Mouse (Mus musculus) gonadal fat pad, adult 2 months (tissue): Measurements from ENCODE around the gene 4933406M09Rik. TPM values are rescaled to one million over a fixed set of nuclear protein-coding genes. Genes with fewer than 3 reads are reported as not detected.

Experiments used
- DNase-seq: peaks from one replicate; pipeline ENCODE4 v3.0.0-alpha.2; 2012; ENCODE audit warnings: low read depth
- polyA plus RNA-seq: library from polyadenylated mRNA; depleted of rRNA; stranded (reverse); fragments of >200 nt; gene quantifications from 2 replicates; pipeline ENCODE4 v1.2.3, GENCODE M21; 2012; rRNA removed

The 4933406M09Rik gene
- polyA plus RNA-seq, 1 experiment = not detected

- DNase-seq = no peak
Observed at GRCm38 (mm10) chr1:134433002-134433401, 47.3 kb downstream of the 4933406M09Rik start.

DNA sequence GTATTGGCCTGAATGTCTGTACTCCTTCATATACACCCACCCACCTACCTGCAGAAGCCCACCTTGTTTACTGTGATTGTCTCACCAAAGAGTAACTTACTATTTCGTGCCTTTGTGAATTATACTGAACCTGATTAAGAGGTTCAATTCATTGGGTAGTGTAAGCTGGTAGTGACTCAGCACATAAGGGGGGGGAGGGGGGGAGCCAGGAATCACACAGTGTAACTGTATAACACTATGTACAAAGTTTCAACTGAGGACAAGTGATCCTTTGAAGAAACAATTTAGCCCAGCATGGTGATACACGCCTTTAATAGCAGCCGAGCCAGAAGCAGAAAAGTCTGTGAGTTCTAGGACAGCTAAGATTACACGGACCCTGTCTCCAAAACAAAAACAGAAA lies 47.7 kb downstream of the 4933406M09Rik start:
- no peak for DNase-seq

- no peak for DNase-seq
Observed at GRCm38 (mm10) chr1:134435414-134435813, 49.7 kb downstream of the 4933406M09Rik start.

DNA sequence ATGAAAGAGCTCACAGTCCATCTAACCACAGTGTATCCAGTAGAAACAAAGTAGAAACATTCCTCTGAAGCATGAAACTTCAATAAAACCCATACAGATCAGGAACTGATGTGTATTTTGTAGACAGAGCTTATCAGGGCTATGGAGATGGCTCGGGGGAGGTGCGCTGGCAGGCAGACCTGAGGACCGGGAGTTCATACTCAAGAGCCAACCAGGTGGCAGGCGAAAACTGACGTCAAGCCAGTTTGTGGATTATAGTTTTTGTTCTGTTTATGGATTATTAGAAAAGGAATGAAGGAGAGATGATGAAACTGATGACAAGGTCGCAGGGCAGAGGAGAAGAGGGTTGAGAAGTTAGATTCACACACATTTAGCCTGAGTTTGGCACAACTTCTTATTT lies 54.7 kb downstream of the 4933406M09Rik start:
- DNase-seq = no peak

Other genes with a start within 250 kb of the 4933406M09Rik start
- 1.3 and 1.9 TPM in 2 replicates for gene Chil1, start 203.8 kb upstream of the 4933406M09Rik start, polyA plus RNA-seq
- 0.13 and 0.36 TPM in 2 replicates for gene Mybph, start 192.5 kb upstream of the 4933406M09Rik start, polyA plus RNA-seq
- gene Adora1, start 150.5 kb upstream of the 4933406M09Rik start, polyA plus RNA-seq = 37.4 and 52.9 TPM in 2 replicates
- gene Myog, start 96.0 kb upstream of the 4933406M09Rik start, polyA plus RNA-seq = not detected in 2 replicates
- 5.0 and 5.4 TPM in 2 replicates for gene Ppfia4, start 53.0 kb upstream of the 4933406M09Rik start, polyA plus RNA-seq
- 70.5 and 73.9 TPM in 2 replicates for gene Tmem183a, start 24.0 kb upstream of the 4933406M09Rik start, polyA plus RNA-seq
- gene Cyb5r1, start 19.6 kb downstream of the 4933406M09Rik start, polyA plus RNA-seq = 43.0 and 52.5 TPM in 2 replicates
- 144 and 149 TPM in 2 replicates for gene Adipor1, start 29.4 kb downstream of the 4933406M09Rik start, polyA plus RNA-seq
- 9.9 and 13.6 TPM in 2 replicates for gene Klhl12, start 69.6 kb downstream of the 4933406M09Rik start, polyA plus RNA-seq
- gene Rabif, start 108.7 kb downstream of the 4933406M09Rik start, polyA plus RNA-seq = 16.8 and 17.7 TPM in 2 replicates
- 0.09 and 0.32 TPM in 2 replicates for gene Mgat4e, start 163.7 kb downstream of the 4933406M09Rik start, polyA plus RNA-seq
- gene Kdm5b, start 174.2 kb downstream of the 4933406M09Rik start, polyA plus RNA-seq = 15.5 and 16.6 TPM in 2 replicates